ENCODE assay signal across 7 mouse cellular contexts in genomic region chr9:67813665-67814337, GRCm38 (mm10). TPM values are rescaled to one million over a fixed set of nuclear protein-coding genes. Genes with fewer than 3 reads are reported as not detected.
DNase-seq lines count a peak whose midpoint lies in the region; ATAC-seq and TF ChIP-seq lines count a peak whose summit lies in the region.

No protein-coding gene starts in this region.

- H3K27me3 ChIP-seq in embryonic facial prominence, embryonic 11.5 days (ENCODE audit: control insufficient read depth, insufficient read depth, low read length): no peaks in the 10 kb centered on the region
- H3K27me3 ChIP-seq in heart, postnatal 0 days (ENCODE audit: control insufficient read depth, insufficient read depth, low read length): no peaks in the 10 kb centered on the region
- H3K27me3 ChIP-seq in limb, embryonic 12.5 days: no peaks in the 10 kb centered on the region
- no peaks in the 10 kb centered on the region for H3K27me3 ChIP-seq in stomach, embryonic 14.5 days (ENCODE audit: control insufficient read depth, insufficient read depth, low read length)

- 5% methylated on average over 8 of the region's 8 CpGs for WGBS in embryonic facial prominence, embryonic 11.5 days
- WGBS in heart, postnatal 0 days: 4% methylated on average over 8 of the region's 8 CpGs
- 1% methylated on average over 8 of the region's 8 CpGs for WGBS in limb, embryonic 12.5 days
- WGBS in stomach, embryonic 14.5 days: 4% methylated on average over 8 of the region's 8 CpGs

- H3K4me1 ChIP-seq in embryonic facial prominence, embryonic 11.5 days (ENCODE audit: control insufficient read depth, insufficient read depth, low read length): no peaks in the 10 kb centered on the region
- peaks cover 35% of the 10 kb centered on the region for H3K4me1 ChIP-seq in heart, postnatal 0 days (ENCODE audit: control insufficient read depth, insufficient read depth)
- H3K4me1 ChIP-seq in limb, embryonic 12.5 days (replicated peaks): peaks cover 43% of the 10 kb centered on the region
- H3K4me1 ChIP-seq in stomach, embryonic 14.5 days (ENCODE audit: control insufficient read depth, insufficient read depth, low read length): peaks cover 6% of the 10 kb centered on the region; the same call in 1 of the 2 replicates

- no peaks in the 10 kb centered on the region for H3K36me3 ChIP-seq in embryonic facial prominence, embryonic 11.5 days (replicated peaks; ENCODE audit: control insufficient read depth, insufficient read depth, low read depth, low read length)
- H3K36me3 ChIP-seq in heart, postnatal 0 days (replicated peaks; ENCODE audit: control insufficient read depth, insufficient read depth, low read length): no peaks in the 10 kb centered on the region
- H3K36me3 ChIP-seq in limb, embryonic 12.5 days: no peaks in the 10 kb centered on the region
- H3K36me3 ChIP-seq in stomach, embryonic 14.5 days (ENCODE audit: control insufficient read depth, insufficient read depth, low read length): no peaks in the 10 kb centered on the region

- no peak overlapping the region for H3K4me3 ChIP-seq in embryonic facial prominence, embryonic 11.5 days (ENCODE audit: low read depth, low read length)
- no peak overlapping the region for H3K4me3 ChIP-seq in heart, postnatal 0 days (ENCODE audit: low read depth, low read length)
- no peak overlapping the region for H3K4me3 ChIP-seq in limb, embryonic 12.5 days (replicated peaks)
- H3K4me3 ChIP-seq in stomach, embryonic 14.5 days (ENCODE audit: low read depth, low read length): no peak overlapping the region

- no peak overlapping the region for H3K9ac ChIP-seq in embryonic facial prominence, embryonic 11.5 days (replicated peaks; ENCODE audit: low read length)
- H3K9ac ChIP-seq in heart, postnatal 0 days (replicated peaks; ENCODE audit: low read depth, low read length): no peak overlapping the region
- no peak overlapping the region for H3K9ac ChIP-seq in limb, embryonic 12.5 days (replicated peaks)
- H3K9ac ChIP-seq in stomach, embryonic 14.5 days (replicated peaks; ENCODE audit: low read depth, low read length): no peak overlapping the region

- ATAC-seq in embryonic facial prominence, embryonic 11.5 days (replicated peaks; ENCODE audit: insufficient number of reproducible peaks, low FRiP score, low TSS enrichment, low read depth): peak; percentile 82
- ATAC-seq in heart, postnatal 0 days (ENCODE audit: insufficient read depth, low read depth): peak; percentile 78
- peak; percentile 79 for ATAC-seq in limb, embryonic 12.5 days (ENCODE audit: insufficient number of reproducible peaks, insufficient read depth, low FRiP score, low TSS enrichment, low read depth)
- ATAC-seq in stomach, embryonic 14.5 days (ENCODE audit: insufficient number of reproducible peaks, insufficient read depth, low FRiP score, low read depth): peak; percentile 71; the same call in 1 of the 2 replicates

- peak overlapping the region; percentile 15; the same call in 1 of the 2 replicates for H3K27ac ChIP-seq in embryonic facial prominence, embryonic 11.5 days (replicated peaks; ENCODE audit: low read depth, low read length)
- H3K27ac ChIP-seq in heart, postnatal 0 days (ENCODE audit: low read depth): peak overlapping the region; percentile 88
- H3K27ac ChIP-seq in limb, embryonic 12.5 days: peak overlapping the region; percentile 91
- peak overlapping the region; percentile 39 for H3K27ac ChIP-seq in stomach, embryonic 14.5 days (ENCODE audit: low read length)

- no peak for TF ChIP-seq EP300 in heart, postnatal 0 days (IDR thresholded peaks at IDR 0.05; ENCODE audit: low read depth)

- no peak overlapping the region for H3K4me2 ChIP-seq in embryonic facial prominence, embryonic 11.5 days (ENCODE audit: low read depth, low read length)
- peak overlapping the region; percentile 38 for H3K4me2 ChIP-seq in heart, postnatal 0 days (ENCODE audit: low read depth, low read length)
- peak overlapping the region; percentile 43 for H3K4me2 ChIP-seq in limb, embryonic 12.5 days
- no peak overlapping the region for H3K4me2 ChIP-seq in stomach, embryonic 14.5 days (replicated peaks; ENCODE audit: low read depth, low read length)

- peak; percentile 65 for DNase-seq in ZHBTc4 (ENCODE audit: low read depth, low spot score)
- peak; percentile 86 for DNase-seq in embryonic facial prominence, embryonic 11.5 days (ENCODE audit: low spot score)
- peak; percentile 91 for DNase-seq in heart, postnatal 0 days (ENCODE audit: low spot score)
- no peak for DNase-seq in retina, embryonic 14.5 days (ENCODE audit: low spot score)
- no peak for DNase-seq in right cerebral cortex, postnatal 14 days

- H3K9me3 ChIP-seq in embryonic facial prominence, embryonic 11.5 days (replicated peaks; ENCODE audit: control insufficient read depth, low read length): no peaks in the 10 kb centered on the region
- H3K9me3 ChIP-seq in heart, postnatal 0 days (replicated peaks; ENCODE audit: control insufficient read depth, low read length): no peaks in the 10 kb centered on the region
- no peaks in the 10 kb centered on the region for H3K9me3 ChIP-seq in limb, embryonic 12.5 days
- no peaks in the 10 kb centered on the region for H3K9me3 ChIP-seq in stomach, embryonic 14.5 days (ENCODE audit: control insufficient read depth, low read depth, low read length)

- TF ChIP-seq CTCF in heart, postnatal 0 days (IDR thresholded peaks at IDR 0.05; ENCODE audit: low read depth): no peak

RNA-seq across cellular contexts. Expression of gene C2cd4a, which starts 18.3 kb away (rescaled TPM):
- polyA plus RNA-seq in embryonic facial prominence, embryonic 11.5 days (2014; fragmentation: Nextera tagmentation; extraction: Ambion mirVana): not detected in 2 replicates
- not detected in 2 replicates for total RNA-seq in heart, postnatal 0 days (2014; rRNA removed; ENCODE audit: low replicate concordance)
- not detected in 2 replicates for polyA plus RNA-seq in heart, postnatal 0 days (2015; fragmentation: Nextera tagmentation; extraction: Ambion mirVana)
- polyA plus RNA-seq in limb, embryonic 12.5 days (2016; fragmentation: Nextera tagmentation; extraction: Ambion mirVana): 0.15 and 0.24 TPM in 2 replicates
- polyA plus RNA-seq in stomach, embryonic 14.5 days (2014; fragmentation: Nextera tagmentation; extraction: Ambion mirVana): 1.4 and 1.9 TPM in 2 replicates

RNA-seq across cellular contexts. Expression of gene Vps13c, which starts 26.4 kb away (rescaled TPM):
- polyA plus RNA-seq in embryonic facial prominence, embryonic 11.5 days (2014; fragmentation: Nextera tagmentation; extraction: Ambion mirVana): 4.9 and 5.2 TPM in 2 replicates
- 14.4 and 26.0 TPM in 2 replicates for total RNA-seq in heart, postnatal 0 days (2014; rRNA removed; ENCODE audit: low replicate concordance)
- polyA plus RNA-seq in heart, postnatal 0 days (2015; fragmentation: Nextera tagmentation; extraction: Ambion mirVana): 3.9 and 4.5 TPM in 2 replicates
- polyA plus RNA-seq in limb, embryonic 12.5 days (2016; fragmentation: Nextera tagmentation; extraction: Ambion mirVana): 3.1 and 3.6 TPM in 2 replicates
- 11.4 and 12.5 TPM in 2 replicates for polyA plus RNA-seq in stomach, embryonic 14.5 days (2014; fragmentation: Nextera tagmentation; extraction: Ambion mirVana)

RNA-seq across cellular contexts. Expression of gene C2cd4b, which starts 54.6 kb away (rescaled TPM):
- not detected in 2 replicates for polyA plus RNA-seq in embryonic facial prominence, embryonic 11.5 days (2014; fragmentation: Nextera tagmentation; extraction: Ambion mirVana)
- total RNA-seq in heart, postnatal 0 days (2014; rRNA removed; ENCODE audit: low replicate concordance): 4.1 and 15.8 TPM in 2 replicates
- polyA plus RNA-seq in heart, postnatal 0 days (2015; fragmentation: Nextera tagmentation; extraction: Ambion mirVana): 3.7 and 3.8 TPM in 2 replicates
- 0.18 and 0.28 TPM in 2 replicates for polyA plus RNA-seq in limb, embryonic 12.5 days (2016; fragmentation: Nextera tagmentation; extraction: Ambion mirVana)
- 0.42 and 0.48 TPM in 2 replicates for polyA plus RNA-seq in stomach, embryonic 14.5 days (2014; fragmentation: Nextera tagmentation; extraction: Ambion mirVana)

Comparison
In these comparisons a context has a peak if more than half of its experiments do, and no peak if none do; other contexts are left out.
1. DNase-seq: peak in ZHBTc4 (single experiment), embryonic facial prominence, embryonic 11.5 days (single experiment) and heart, postnatal 0 days (single experiment); none in retina, embryonic 14.5 days (single experiment) and right cerebral cortex, postnatal 14 days (single experiment).
2. H3K27ac ChIP-seq: peak in every context shown above with its lines; median percentile 91 in limb, embryonic 12.5 days; 88 in heart, postnatal 0 days; 39 in stomach, embryonic 14.5 days; 15 in embryonic facial prominence, embryonic 11.5 days.
3. H3K4me2 ChIP-seq: peak in heart, postnatal 0 days (single experiment) and limb, embryonic 12.5 days (single experiment); none in embryonic facial prominence, embryonic 11.5 days (single experiment) and stomach, embryonic 14.5 days (single experiment).
4. Peak in every context shown above with its lines, with median percentiles within 50 percentile points of each other: ATAC-seq.